Comparison of ENCODE assay signal across 8 mouse cellular contexts in genomic region chr15:81845724-81846123, GRCm38 (mm10). TPM values are rescaled to one million over a fixed set of nuclear protein-coding genes. Genes with fewer than 3 reads are reported as not detected.
DNase-seq lines count a peak whose midpoint lies in the region; ATAC-seq and TF ChIP-seq lines count a peak whose summit lies in the region.

No protein-coding gene starts in this region.

- DNase-seq in cerebellum, adult 9-11 months: peak; percentile 50
- DNase-seq in cerebellum, postnatal 14 days: no peak
- peak; percentile 54 for DNase-seq in Patski (ENCODE audit: low read depth, low spot score)
- DNase-seq in liver, embryonic 14.5 days (ENCODE audit: low read depth in 3 of 3, low spot score in 3 of 3): no peak
- DNase-seq in embryo, embryonic 9.5 days (ENCODE audit: extremely low spot score): no peak
- no peak for DNase-seq in left cerebral cortex, postnatal 4 days
- DNase-seq in right cerebral cortex, adult 2 months (ENCODE audit: low spot score in 2 of 2): no peak

- TF ChIP-seq EP300 in liver, embryonic 14.5 days (IDR thresholded peaks at IDR 0.05; ENCODE audit: low read depth): no peak

- H3K9me3 ChIP-seq in heart, embryonic 16.5 days (replicated peaks; ENCODE audit: control insufficient read depth, low read length): no peaks in the 10 kb centered on the region
- H3K9me3 ChIP-seq in liver, embryonic 14.5 days (ENCODE audit: control insufficient read depth, low read length): no peaks in the 10 kb centered on the region

- no peaks in the 10 kb centered on the region for H3K27me3 ChIP-seq in Patski
- no peaks in the 10 kb centered on the region for H3K27me3 ChIP-seq in heart, embryonic 16.5 days (ENCODE audit: control insufficient read depth, insufficient read depth, low read length)
- no peaks in the 10 kb centered on the region for H3K27me3 ChIP-seq in liver, embryonic 14.5 days (ENCODE audit: control insufficient read depth, insufficient read depth, low read length)

- intact Hi-C loops in left cerebral cortex, postnatal 4 days (cut with DNase I): no loop called here

- H3K4me2 ChIP-seq in heart, embryonic 16.5 days (ENCODE audit: low read depth, low read length): no peak overlapping the region
- H3K4me2 ChIP-seq in liver, embryonic 14.5 days (ENCODE audit: low read depth): no peak overlapping the region

- POLR2A ChIA-PET in Patski (lab: Charles Lee): interaction anchor here (0.6 to 1.7 kb wide), 3 partner anchors 12 to 23 kb away, joined by 3 to 6 read pairs (median 3); partner anchors contain the start of gene Tob2

- no peak overlapping the region for H3K4me3 ChIP-seq in heart, embryonic 16.5 days (ENCODE audit: low read length)
- no peak overlapping the region for H3K4me3 ChIP-seq in liver, embryonic 14.5 days (ENCODE audit: insufficient read depth in 1 of 2, low read depth in 2 of 2, low read length in 2 of 2)

- peaks cover 12% of the 10 kb centered on the region for H3K4me1 ChIP-seq in heart, embryonic 16.5 days (ENCODE audit: control insufficient read depth, insufficient read depth, low read length)
- no peaks in the 10 kb centered on the region for H3K4me1 ChIP-seq in liver, embryonic 14.5 days (replicated peaks; ENCODE audit: control insufficient read depth in 2 of 2, insufficient read depth in 2 of 2, low read length in 1 of 2)

- CTCF ChIA-PET in Patski (lab: Charles Lee): interaction anchor here (0.9 kb wide), 1 partner anchor 16 kb away, joined by 3 read pairs; no protein-coding TSS in a partner anchor

- 24% methylated on average over 4 of the region's 4 CpGs for WGBS in heart, embryonic 16.5 days
- WGBS in liver, embryonic 14.5 days (ENCODE audit: insufficient replicate concordance): 43% methylated on average over 4 of the region's 4 CpGs

- TF ChIP-seq CTCF in Patski (IDR thresholded peaks at IDR 0.05): no peak
- TF ChIP-seq CTCF in liver, embryonic 14.5 days (IDR thresholded peaks at IDR 0.05; ENCODE audit: low read depth): no peak

- H3K9ac ChIP-seq in heart, embryonic 16.5 days (ENCODE audit: low read length): peak overlapping the region; percentile 41; the same call in 1 of the 2 replicates
- H3K9ac ChIP-seq in liver, embryonic 14.5 days (replicated peaks): no peak overlapping the region

- peak overlapping the region; percentile 58 for H3K27ac ChIP-seq in heart, embryonic 16.5 days (ENCODE audit: low read length)
- no peak overlapping the region for H3K27ac ChIP-seq in liver, embryonic 14.5 days

- H3K36me3 ChIP-seq in heart, embryonic 16.5 days (ENCODE audit: control insufficient read depth, insufficient read depth): peaks cover 12% of the 10 kb centered on the region
- H3K36me3 ChIP-seq in liver, embryonic 14.5 days (replicated peaks; ENCODE audit: control insufficient read depth, insufficient read depth, low read depth): peaks cover 18% of the 10 kb centered on the region

- in situ Hi-C loops in Patski (cut with MboI; ENCODE audit: low pct_unique_long_range_greater_than_20kb): no loop called here

- ATAC-seq in Patski: peak; percentile 91
- no peak for ATAC-seq in heart, embryonic 16.5 days (replicated peaks; ENCODE audit: extremely low read depth, insufficient read depth, low FRiP score)
- ATAC-seq in liver, embryonic 14.5 days (ENCODE audit: insufficient read depth): peak; percentile 36; the same call in 1 of the 2 replicates

RNA-seq across cellular contexts. Expression of gene Tob2, which starts 12.9 kb away (rescaled TPM):
- polyA plus RNA-seq in Patski (2021): 27.3 TPM
- polyA plus RNA-seq in heart, embryonic 16.5 days (2015; fragmentation: Nextera tagmentation; extraction: Ambion mirVana): 17.5 and 17.8 TPM in 2 replicates
- 4.9 and 5.1 TPM in 2 replicates for polyA plus RNA-seq in liver, embryonic 14.5 days (2012; rRNA removed)
- polyA plus RNA-seq in liver, embryonic 14.5 days (2014; fragmentation: Nextera tagmentation; extraction: Ambion mirVana): 5.6 and 7.2 TPM in 2 replicates
- 10 to 100 TPM; 20.3 to 22.6 TPM for total RNA-seq in left cerebral cortex, postnatal 4 days (2021)

RNA-seq across cellular contexts. Expression of gene Phf5a, which starts 26.0 kb away (rescaled TPM):
- 68.2 TPM for polyA plus RNA-seq in Patski (2021)
- polyA plus RNA-seq in heart, embryonic 16.5 days (2015; fragmentation: Nextera tagmentation; extraction: Ambion mirVana): 98.6 and 103 TPM in 2 replicates
- polyA plus RNA-seq in liver, embryonic 14.5 days (2012; rRNA removed): 42.3 and 72.6 TPM in 2 replicates
- 120 and 130 TPM in 2 replicates for polyA plus RNA-seq in liver, embryonic 14.5 days (2014; fragmentation: Nextera tagmentation; extraction: Ambion mirVana)
- total RNA-seq in left cerebral cortex, postnatal 4 days (2021): 10 to 100 TPM; 51.8 to 59.7 TPM

RNA-seq across cellular contexts. Expression of gene Aco2, which starts 26.4 kb away (rescaled TPM):
- polyA plus RNA-seq in Patski (2021): 559 TPM
- polyA plus RNA-seq in heart, embryonic 16.5 days (2015; fragmentation: Nextera tagmentation; extraction: Ambion mirVana): 769 and 804 TPM in 2 replicates
- polyA plus RNA-seq in liver, embryonic 14.5 days (2012; rRNA removed): 74.9 and 85.0 TPM in 2 replicates
- 72.1 and 80.6 TPM in 2 replicates for polyA plus RNA-seq in liver, embryonic 14.5 days (2014; fragmentation: Nextera tagmentation; extraction: Ambion mirVana)
- 100 to 1,000 TPM; 273 to 304 TPM for total RNA-seq in left cerebral cortex, postnatal 4 days (2021)

RNA-seq across cellular contexts. Expression of gene Tef, which starts 43.5 kb away (rescaled TPM):
- polyA plus RNA-seq in Patski (2021): 61.5 TPM
- polyA plus RNA-seq in heart, embryonic 16.5 days (2015; fragmentation: Nextera tagmentation; extraction: Ambion mirVana): 23.2 and 25.1 TPM in 2 replicates
- polyA plus RNA-seq in liver, embryonic 14.5 days (2012; rRNA removed): 4.4 and 5.1 TPM in 2 replicates
- polyA plus RNA-seq in liver, embryonic 14.5 days (2014; fragmentation: Nextera tagmentation; extraction: Ambion mirVana): 2.7 and 5.0 TPM in 2 replicates
- 10 to 100 TPM; 68.1 to 69.6 TPM for total RNA-seq in left cerebral cortex, postnatal 4 days (2021)

Comparison
In these comparisons a context has a peak if more than half of its experiments do, and no peak if none do; other contexts are left out.
1. DNase-seq: peak in cerebellum, adult 9-11 months (single experiment) and Patski (single experiment); none in cerebellum, postnatal 14 days (0 of 2), liver, embryonic 14.5 days (0 of 3), embryo, embryonic 9.5 days (single experiment), left cerebral cortex, postnatal 4 days (single experiment) and right cerebral cortex, adult 2 months (0 of 2).